Mouse (Mus musculus) monocyte, adult 5-6 weeks (primary cell): ENCODE measurements at regions not wholly inside any gene's neighbourhood (a gene's known extent, or its start where the extent isn't known, plus 50 kb on each side); places are given as distances from the start of the nearest gene placed in this dataset.
A peak's percentile ranks its signal among the peaks of the same experiment; 100 is the strongest.

Experiments used
- ATAC-seq: fragments of 153-309, 156-312 bp; replicated peaks from 2 replicates; pipeline ENCODE4 v1.8.0; 2017; ENCODE audit warnings: mild to moderate bottlenecking; ENCODE audit not compliant: low TSS enrichment, insufficient number of reproducible peaks, severe bottlenecking, poor library complexity, low FRiP score

DNA sequence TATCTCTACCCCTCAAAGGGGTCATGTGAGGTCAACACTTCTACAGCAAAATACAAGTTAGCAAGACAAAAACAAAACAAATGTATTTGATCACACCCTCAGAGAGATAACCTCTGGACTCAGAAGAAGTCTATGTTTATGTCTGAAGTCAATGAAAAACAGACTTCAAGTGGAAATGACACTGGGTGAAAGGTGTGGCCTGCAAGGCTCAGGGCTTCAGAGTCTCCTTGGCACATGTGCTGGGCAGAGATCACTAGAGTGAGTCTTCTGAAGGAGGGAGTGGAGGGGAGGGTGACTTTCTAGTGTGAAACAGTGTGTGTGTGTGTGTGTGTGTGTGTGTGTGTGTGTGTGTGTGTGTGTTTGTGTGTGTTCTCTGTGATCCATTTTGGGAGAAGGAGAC lies 68.2 kb downstream of the Il12a start:
- no peak for ATAC-seq

DNA sequence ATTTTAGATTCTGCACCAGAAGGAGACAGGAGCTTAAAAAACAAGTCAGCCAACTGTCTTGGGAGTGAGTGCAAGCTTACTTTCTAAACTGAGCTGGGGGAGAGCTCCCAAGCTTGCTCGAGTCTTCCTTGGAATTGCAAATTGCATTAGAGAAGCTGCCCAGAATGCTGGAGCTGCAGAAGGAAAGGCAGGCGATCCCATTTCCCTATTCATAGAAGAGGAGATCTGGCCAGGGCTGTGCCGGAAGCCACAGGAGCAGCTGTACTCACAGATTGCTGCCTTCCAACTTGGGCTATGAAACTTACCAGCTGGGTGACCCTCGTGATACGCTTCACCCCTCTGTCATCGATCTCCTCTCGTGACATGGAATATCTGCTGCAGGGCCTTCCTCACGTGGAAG lies 68.9 kb downstream of the Il12a start:
- ATAC-seq, result no peak

- no peak for ATAC-seq
These were observed 70.4 kb downstream of the Il12a start for GRCm38 (mm10) chr3:68760806-68761205.

- ATAC-seq, result no peak
These were observed 70.8 kb downstream of the Il12a start for GRCm38 (mm10) chr3:68761242-68761625.

- ATAC-seq, result no peak
These were observed 71.3 kb downstream of the Il12a start for GRCm38 (mm10) chr3:68761626-68762331.

DNA sequence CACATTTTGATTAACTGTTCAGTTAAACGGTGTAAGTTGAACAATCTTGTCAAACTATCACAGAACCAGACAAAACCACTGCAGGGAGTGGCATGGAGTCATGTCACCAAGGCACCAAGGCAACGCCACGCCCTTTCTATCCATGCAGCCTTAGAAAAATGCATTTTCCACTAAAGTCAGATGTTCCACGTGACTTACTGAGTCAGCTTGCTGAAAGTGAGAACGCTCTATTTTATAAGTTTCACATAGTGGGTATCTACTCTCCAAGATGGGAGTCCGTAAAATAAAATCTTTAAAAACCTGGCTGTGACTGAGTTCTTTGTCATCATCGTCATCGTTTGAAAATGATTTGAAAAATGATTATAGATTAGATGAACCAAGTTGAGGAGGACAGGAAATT lies 72.5 kb downstream of the Il12a start:
- ATAC-seq, result no peak

GRCm38 (mm10) chr3:68764336-68764735 lies 73.9 kb downstream of the Il12a start:
- ATAC-seq, result no peak

- ATAC-seq, result no peak
These were observed 74.6 kb downstream of the Il12a start for GRCm38 (mm10) chr3:68764917-68765598.

- no peak for ATAC-seq
These were observed 81.1 kb downstream of the Il12a start for GRCm38 (mm10) chr3:68771579-68771978.

GRCm38 (mm10) chr3:68777801-68778200 lies 87.4 kb downstream of the Il12a start:
- ATAC-seq, result no peak

DNA sequence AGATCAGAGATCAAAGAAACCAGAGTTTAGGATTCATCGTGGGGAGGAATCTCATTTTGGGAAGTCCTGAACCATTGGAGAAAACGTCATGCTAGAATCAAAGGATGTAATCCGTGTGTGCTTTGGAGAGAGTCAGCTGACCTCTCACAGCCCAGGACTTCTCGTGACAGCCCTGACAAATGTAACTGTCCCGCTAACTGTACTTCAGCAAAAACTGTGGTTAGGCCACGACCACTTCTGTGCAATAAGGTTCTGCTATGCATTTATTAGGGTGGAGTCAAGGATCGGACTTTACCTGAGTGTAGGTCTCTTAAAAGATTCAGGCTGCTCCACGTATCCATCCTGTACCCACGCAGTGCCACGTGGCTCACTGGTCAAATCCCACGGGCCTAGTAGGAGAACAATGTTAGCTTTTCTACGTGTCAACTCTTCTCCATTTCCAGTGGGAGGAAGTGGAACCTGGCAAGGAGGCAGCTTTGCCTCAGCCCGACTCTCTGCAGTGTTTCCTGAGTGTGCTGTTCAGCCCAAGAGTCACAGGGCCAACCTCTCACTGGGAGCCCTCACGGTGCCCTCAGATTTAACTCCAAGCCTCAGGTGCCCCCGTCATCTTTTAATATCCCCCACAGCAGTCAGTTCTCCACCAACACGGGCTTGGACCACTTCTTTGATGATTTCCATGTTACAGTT lies 88.1 kb downstream of the Il12a start:
- peak; percentile 43; the same call in 1 of the 2 replicates for ATAC-seq

DNA sequence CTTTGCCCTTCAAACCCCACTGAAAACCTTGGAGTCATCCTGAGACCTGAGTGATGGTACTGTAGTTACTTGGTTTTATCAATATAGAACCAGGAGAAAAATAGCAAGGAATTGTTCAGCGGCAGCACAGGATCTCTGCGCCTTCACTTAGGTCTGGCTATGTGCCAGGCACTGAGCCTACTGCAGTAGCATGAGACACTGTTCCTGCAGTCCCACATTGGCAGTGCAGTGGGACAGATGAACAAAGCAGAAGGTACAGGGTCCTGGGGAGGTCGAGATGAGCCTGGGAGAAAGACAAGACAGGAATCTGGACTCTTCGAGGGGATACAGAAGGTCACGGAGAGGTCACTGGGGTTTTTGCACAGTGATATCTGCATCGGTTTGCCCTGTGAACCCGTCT lies 88.5 kb upstream of the 1110032F04Rik start:
- no peak for ATAC-seq

- ATAC-seq, result no peak
These were observed 87.9 kb upstream of the 1110032F04Rik start for GRCm38 (mm10) chr3:68781466-68781865.

GRCm38 (mm10) chr3:68782363-68782762 lies 87.0 kb upstream of the 1110032F04Rik start:
- no peak for ATAC-seq

DNA sequence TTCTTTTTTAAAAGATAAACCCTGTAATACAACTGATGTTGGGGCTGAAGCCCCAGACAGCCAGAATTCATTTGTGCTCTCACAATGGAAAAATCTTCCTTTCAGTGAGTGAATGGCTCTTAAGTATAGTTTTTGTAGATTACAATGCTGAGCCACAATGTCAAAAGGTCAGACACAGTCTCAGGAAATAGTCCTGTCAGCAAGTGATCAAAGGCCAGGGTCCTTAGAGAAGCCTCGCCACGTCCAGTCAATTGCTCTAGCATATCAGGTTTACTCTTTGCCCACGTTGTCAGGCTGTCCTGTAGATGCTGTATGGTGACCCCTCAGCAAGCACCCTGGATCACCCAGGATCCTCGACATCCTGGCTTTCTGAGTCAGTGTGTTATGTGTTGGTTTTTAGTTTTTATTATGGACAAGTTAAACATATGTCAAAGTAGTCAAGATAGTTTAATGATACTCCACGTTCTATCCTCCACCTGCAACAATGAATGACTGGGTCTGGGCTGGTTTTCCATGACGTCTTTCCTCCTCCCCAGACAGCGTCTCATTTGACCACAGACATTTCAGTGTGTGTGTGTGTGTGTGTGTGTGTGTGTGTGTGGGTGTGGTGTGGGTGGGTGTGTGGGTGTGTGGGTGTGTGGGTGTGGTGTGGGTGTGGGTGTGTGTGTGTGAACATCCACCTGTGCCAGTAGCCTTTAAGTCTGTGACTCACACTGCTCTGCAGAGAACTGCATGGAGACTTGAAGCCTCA lies 85.5 kb upstream of the 1110032F04Rik start:
- no peak for ATAC-seq

- no peak for ATAC-seq
These were observed 82.6 kb upstream of the 1110032F04Rik start for GRCm38 (mm10) chr3:68786771-68787170.

DNA sequence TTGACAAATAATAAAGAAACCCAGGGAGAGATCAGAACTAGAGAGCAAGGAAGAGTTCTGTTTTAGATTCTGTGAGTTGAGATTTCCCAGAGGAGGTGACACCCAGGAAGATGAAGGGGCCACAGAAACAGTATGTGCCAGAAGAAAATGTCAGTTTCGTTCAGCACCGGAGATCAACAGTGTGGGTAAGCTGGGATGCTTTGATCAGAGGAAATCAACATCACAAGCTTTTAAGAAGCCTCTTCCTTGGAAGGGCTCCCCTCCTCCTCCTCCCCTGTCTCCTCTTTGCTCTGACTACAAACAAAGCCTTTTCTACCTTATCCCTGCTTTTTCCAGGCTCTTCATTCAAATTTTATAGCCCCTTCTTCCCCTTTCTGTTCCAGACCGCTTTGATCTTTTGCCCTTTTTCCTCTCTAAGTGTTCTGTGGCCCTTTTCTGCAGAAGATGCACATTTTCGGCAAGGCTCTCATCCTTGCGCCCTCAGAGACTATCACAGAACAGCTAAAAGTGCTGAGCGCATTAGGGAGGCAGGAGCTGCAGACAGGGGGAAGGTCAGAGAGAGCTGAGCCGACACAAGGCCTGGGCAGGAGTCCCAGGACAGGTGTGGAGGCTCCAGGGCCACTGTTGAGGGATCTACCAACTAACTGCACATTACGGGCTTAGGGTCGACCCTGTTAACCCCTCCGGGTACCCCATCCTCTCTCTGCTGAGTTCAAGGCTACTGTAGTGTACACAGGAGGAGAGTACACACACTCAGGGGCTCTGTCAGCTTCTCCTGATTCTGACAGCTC lies 81.8 kb upstream of the 1110032F04Rik start:
- ATAC-seq, result no peak

DNA sequence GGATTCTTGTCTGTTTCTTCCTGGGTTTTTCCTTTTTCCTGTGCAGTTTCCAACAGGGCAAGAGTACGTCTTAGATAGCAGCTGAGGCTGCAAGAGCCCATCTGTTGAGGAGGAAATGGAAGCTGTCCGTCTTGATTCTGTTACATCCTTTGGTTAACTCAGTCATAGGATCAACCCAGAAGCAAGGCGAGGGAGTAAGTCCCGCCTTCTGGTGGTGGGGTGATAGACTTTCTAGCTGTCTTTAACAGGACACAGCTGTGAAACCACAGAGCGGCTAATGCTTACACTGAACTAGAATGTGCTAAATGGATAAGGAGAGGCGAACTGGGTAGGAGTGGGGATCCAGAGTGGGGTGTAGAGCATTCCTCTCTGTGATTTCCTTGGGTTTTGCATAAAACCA lies 79.9 kb upstream of the 1110032F04Rik start:
- peak; percentile 28; the same call in 1 of the 2 replicates for ATAC-seq
